24 mouse cellular contexts compared by ENCODE assay signal in the genomic region with DNA sequence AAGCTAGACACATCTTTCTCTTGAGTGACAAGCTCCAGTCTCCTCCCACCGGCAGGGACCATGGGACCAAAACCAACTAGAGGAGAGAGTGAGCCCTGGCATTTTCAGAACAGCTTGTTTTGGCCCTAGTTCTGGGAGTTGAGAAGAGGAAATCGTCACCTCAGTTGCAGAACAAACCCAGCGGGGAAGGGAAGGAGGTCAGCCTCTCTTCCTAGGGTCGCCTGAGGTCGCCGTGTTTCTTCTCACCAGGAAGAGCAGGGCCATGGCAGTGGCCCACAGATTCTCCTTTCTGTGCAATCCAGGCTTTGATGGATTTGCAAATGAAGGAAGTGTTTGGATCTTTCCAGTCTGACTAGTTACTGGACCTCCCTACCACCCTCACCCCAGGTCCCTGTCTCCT. TPM values are rescaled to one million over a fixed set of nuclear protein-coding genes. Genes with fewer than 3 reads are reported as not detected.
DNase-seq lines count a peak whose midpoint lies in the region; ATAC-seq and TF ChIP-seq lines count a peak whose summit lies in the region.
"Had no signal": no experiment of that assay in that cellular context is flagged by ENCODE, and none has a peak within 500 bp of the region (broad histone marks: within the 10 kb centered on the region; RNA-seq: fewer than 3 reads in every experiment).

No protein-coding gene starts in this region.

- TF ChIP-seq POLR2A in CH12.LX (IDR thresholded peaks at IDR 0.05; ENCODE audit: low read depth, low read length): no peak

- 0 out of 2 replicates have a peak, but pooled peaks have one; percentile 26 for ATAC-seq in common myeloid progenitor, adult 5-6 weeks (replicated peaks; ENCODE audit: low read depth, poor library complexity, severe bottlenecking)
- peak; percentile 64 for ATAC-seq in megakaryocyte progenitor cell, adult 5-6 weeks (replicated peaks; ENCODE audit: poor library complexity)
- no peak for ATAC-seq in stomach, embryonic 16.5 days (ENCODE audit: insufficient read depth, low FRiP score)
- ATAC-seq: activated CD4-positive, CD25-positive, alpha-beta regulatory T cell, adult 4 months; forebrain, embryonic 13.5 days; forebrain, embryonic 15.5 days; forebrain, postnatal 0 days; Patski had no signal

- in situ Hi-C loops in CH12.LX (cut with MboI; ENCODE audit: low pct_ligation_motif_present, low pct_unique_long_range_greater_than_20kb, low sequenced_read_pairs): loop anchor here (5.0 to 10.0 kb wide), 2 partner anchors 135 to 757 kb away; no protein-coding TSS in a partner anchor

- peaks cover 38 to 39% of the 10 kb centered on the region in 2 experiments for H3K4me1 ChIP-seq in CH12.LX (ENCODE audit: control insufficient read depth in 1 of 2, insufficient read depth in 2 of 2)
- H3K4me1 ChIP-seq in stomach, embryonic 16.5 days (ENCODE audit: control insufficient read depth, insufficient read depth, low read length): peaks cover 8% of the 10 kb centered on the region; the same call in 1 of the 2 replicates
- H3K4me1 ChIP-seq: embryonic facial prominence, embryonic 12.5 days; forebrain, embryonic 13.5 days; forebrain, embryonic 15.5 days had no signal

- H3K4me2 ChIP-seq in CH12.LX (ENCODE audit: insufficient read depth, low read depth, poor library complexity, severe bottlenecking): no peak overlapping the region
- no peak overlapping the region for H3K4me2 ChIP-seq in stomach, embryonic 16.5 days (ENCODE audit: low read depth, low read length)
- H3K4me2 ChIP-seq: embryonic facial prominence, embryonic 12.5 days; forebrain, embryonic 13.5 days; forebrain, embryonic 15.5 days had no signal

- no peak for DNase-seq in CH12.LX (ENCODE audit: extremely low read depth)
- no peak for DNase-seq in frontal cortex, postnatal 25 days (ENCODE audit: low spot score in 2 of 2)
- no peak for DNase-seq in gastrocnemius, postnatal 25 days
- no peak for DNase-seq in layer of hippocampus, adult 2 months (ENCODE audit: low spot score in 2 of 2)
- no peak for DNase-seq in yolk sac, embryonic 10.5 days (ENCODE audit: low spot score)
- DNase-seq: adrenal gland, adult 8-10 months; adrenal gland, postnatal 14 days; adrenal gland, postnatal 36 days; cerebellum, adult 11-12 months; cerebellum, adult 2 months; cerebellum, adult 9-10 months; cerebellum, postnatal 10 days; cerebellum, postnatal 25 days; forebrain, postnatal 0 days had no signal

- H3K79me2 ChIP-seq in CH12.LX (replicated peaks; ENCODE audit: control insufficient read depth, extremely low read depth, insufficient read depth, poor library complexity, severe bottlenecking): no peaks in the 10 kb centered on the region

- H3K9me3 ChIP-seq in CH12.LX (replicated peaks; ENCODE audit: low read length): no peaks in the 10 kb centered on the region
- H3K9me3 ChIP-seq in stomach, embryonic 16.5 days (replicated peaks; ENCODE audit: control insufficient read depth, low read length): no peaks in the 10 kb centered on the region
- H3K9me3 ChIP-seq: embryonic facial prominence, embryonic 10.5 days; embryonic facial prominence, embryonic 12.5 days; forebrain, embryonic 13.5 days; forebrain, embryonic 15.5 days; G1E had no signal

- 73% methylated on average over 6 of the region's 6 CpGs for WGBS in stomach, embryonic 16.5 days

- no peak overlapping the region for H3K9ac ChIP-seq in CH12.LX (ENCODE audit: insufficient read depth, low read depth)
- no peak overlapping the region for H3K9ac ChIP-seq in stomach, embryonic 16.5 days (ENCODE audit: low read length)
- H3K9ac ChIP-seq: embryonic facial prominence, embryonic 12.5 days; forebrain, embryonic 13.5 days; forebrain, embryonic 15.5 days; forebrain, postnatal 0 days had no signal

- no peaks in the 10 kb centered on the region for H3K27me3 ChIP-seq in CH12.LX (replicated peaks)
- no peaks in the 10 kb centered on the region for H3K27me3 ChIP-seq in stomach, embryonic 16.5 days (ENCODE audit: control insufficient read depth, insufficient read depth, low read length)
- H3K27me3 ChIP-seq: embryonic facial prominence, embryonic 12.5 days; forebrain, embryonic 13.5 days; forebrain, embryonic 15.5 days; Patski had no signal

- dilution Hi-C loops in CH12.LX (cut with MboI; ENCODE audit: extremely low pct_ligation_motif_present, extremely low pct_unique_long_range_greater_than_20kb, low sequenced_read_pairs): no loop called here

- TF ChIP-seq CTCF in CH12.LX (conservative IDR thresholded peaks at IDR 0.05 in 1 of 2, IDR thresholded peaks at IDR 0.05 in 1 of 2; ENCODE audit: low read depth in 2 of 2, low read length in 2 of 2): no peak
- TF ChIP-seq CTCF in layer of hippocampus, adult 2 months (conservative IDR thresholded peaks at IDR 0.05): no peak

- TF ChIP-seq EP300 in CH12.LX (IDR thresholded peaks at IDR 0.05; ENCODE audit: low read length): no peak

- no peak overlapping the region for H3K4me3 ChIP-seq in CH12.LX (replicated peaks in 1 of 3; ENCODE audit: low read depth in 2 of 3, low read length in 2 of 3, poor library complexity in 1 of 3)
- H3K4me3 ChIP-seq in stomach, embryonic 16.5 days (replicated peaks; ENCODE audit: low read length): no peak overlapping the region
- no peak overlapping the region for H3K4me3 ChIP-seq in layer of hippocampus, adult 2 months
- H3K4me3 ChIP-seq: embryonic facial prominence, embryonic 10.5 days; embryonic facial prominence, embryonic 12.5 days; forebrain, embryonic 13.5 days; forebrain, embryonic 15.5 days had no signal

- TF ChIP-seq RAD21 in CH12.LX (IDR thresholded peaks at IDR 0.05; ENCODE audit: low read depth, low read length): no peak

- no peaks in the 10 kb centered on the region for H3K36me3 ChIP-seq in CH12.LX (replicated peaks in 1 of 2; ENCODE audit: control insufficient read depth in 1 of 2, insufficient read depth in 1 of 2, low read length in 1 of 2)
- no peaks in the 10 kb centered on the region for H3K36me3 ChIP-seq in stomach, embryonic 16.5 days (ENCODE audit: control insufficient read depth, insufficient read depth, low read length)
- H3K36me3 ChIP-seq: embryonic facial prominence, embryonic 10.5 days; embryonic facial prominence, embryonic 12.5 days; forebrain, embryonic 15.5 days; G1E had no signal

- H3K27ac ChIP-seq in CH12.LX (ENCODE audit: insufficient read depth, low read depth): no peak overlapping the region
- peak overlapping the region; percentile 77; the same call in 1 of the 2 replicates for H3K27ac ChIP-seq in stomach, embryonic 16.5 days (ENCODE audit: low read length)
- H3K27ac ChIP-seq in layer of hippocampus, adult 2 months: no peak overlapping the region
- H3K27ac ChIP-seq: embryonic facial prominence, embryonic 10.5 days; embryonic facial prominence, embryonic 12.5 days; forebrain, embryonic 13.5 days; forebrain, embryonic 15.5 days had no signal

TF ChIP-seq in CH12.LX, 34 proteins besides CTCF, POLR2A, EP300 and RAD21:
- TF ChIP-seq MAX (IDR thresholded peaks at IDR 0.05; ENCODE audit: low read length) (no peak), IRF4 (IDR thresholded peaks at IDR 0.05; ENCODE audit: low read depth, low read length) (0 out of 2 replicates have a peak, but pooled peaks have one; percentile 23), ZNF384 (IDR thresholded peaks at IDR 0.05; ENCODE audit: low read depth, low read length) (no peak), MAFK (IDR thresholded peaks at IDR 0.05; ENCODE audit: insufficient replicate concordance, low read length) (no peak), NELFE (IDR thresholded peaks at IDR 0.05; ENCODE audit: low read depth, low read length) (no peak)

RNA-seq across cellular contexts. Expression of gene Kcnj15, which starts 49.8 kb away (rescaled TPM):
- 0.46 and 1.1 TPM in 2 replicates for total RNA-seq in CH12.LX (2012; rRNA removed)
- total RNA-seq in CH12.LX (2014; rRNA removed): 0.19 and 0.51 TPM in 2 replicates
- polyA plus RNA-seq in CH12.LX (2012; ENCODE audit: insufficient read length, low read depth): 0.11 and 0.37 TPM in 2 replicates
- not detected in 2 replicates for total RNA-seq in common myeloid progenitor, adult 5-6 weeks (2017)
- not detected in 2 replicates for total RNA-seq in megakaryocyte progenitor cell, adult 5-6 weeks (2015)
- total RNA-seq in megakaryocyte progenitor cell, adult 5-6 weeks (2017): under 0.01 TPM in 1 of 2 replicates, not detected in the other
- 6.1 and 7.3 TPM in 2 replicates for polyA plus RNA-seq in stomach, embryonic 16.5 days (2015; fragmentation: Nextera tagmentation; extraction: Ambion mirVana)
- total RNA-seq in gastrocnemius, postnatal 25 days (2021): under 1 TPM in 1 of 2 experiments, not detected in 1; 0.08 TPM
- total RNA-seq in layer of hippocampus, adult 2 months (2021): under 1 TPM; 0.08 to 0.34 TPM
- polyA plus RNA-seq: cerebellum, adult 2 months; G1E had no signal
